Mouse (Mus musculus): Measurements from ENCODE around the gene Aoc1. TPM values are rescaled to one million over a fixed set of nuclear protein-coding genes. Genes with fewer than 3 reads are reported as not detected.
"Not testable (repeated sequence)": the region's sequence is repeated elsewhere in the genome, so short reads cannot be mapped to it uniquely, and the experiment has no call there.

Aoc1 gene
- polyA plus RNA-seq, 1 experiment = not detected

DNA sequence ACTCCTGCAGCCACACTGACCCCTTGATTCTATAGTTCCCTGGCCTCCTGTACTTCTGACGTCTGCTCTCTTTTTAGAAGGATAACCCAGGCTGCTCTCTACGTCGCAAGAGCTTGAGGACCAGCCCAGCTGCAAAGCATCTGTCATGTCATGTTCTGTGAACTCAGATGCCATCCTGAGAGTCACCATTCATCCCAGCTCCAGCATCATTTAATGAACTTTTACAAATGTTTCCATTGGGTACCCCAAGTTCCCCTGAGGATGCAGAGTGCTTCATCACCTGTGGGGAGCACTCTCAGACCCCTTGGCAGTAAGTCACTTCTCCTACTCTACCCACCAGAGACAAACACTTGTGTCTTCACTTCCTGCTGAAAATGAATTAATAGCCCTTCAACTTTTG, 8.5 kb upstream of the Aoc1 start:
- no peaks in the 10 kb centered on the region; the same call in 1 of the 2 replicates for H3K4me1 ChIP-seq (ENCODE audit: control insufficient read depth, insufficient read depth, low read length)
- no peak overlapping the region for H3K4me3 ChIP-seq (replicated peaks; ENCODE audit: control insufficient read depth, low read depth, low read length)
- TF ChIP-seq CTCF (IDR thresholded peaks at IDR 0.05; ENCODE audit: control insufficient read depth, insufficient read depth, low read length) = no peak
- TF ChIP-seq POLR2A (IDR thresholded peaks at IDR 0.05; ENCODE audit: borderline replicate concordance, control insufficient read depth, low read depth, low read length) = no peak
- WGBS = 83% methylated on average over 3 of the region's 3 CpGs
- H3K27ac ChIP-seq (ENCODE audit: control insufficient read depth, insufficient read depth, low read depth, low read length, poor library complexity) = no peak overlapping the region

DNA sequence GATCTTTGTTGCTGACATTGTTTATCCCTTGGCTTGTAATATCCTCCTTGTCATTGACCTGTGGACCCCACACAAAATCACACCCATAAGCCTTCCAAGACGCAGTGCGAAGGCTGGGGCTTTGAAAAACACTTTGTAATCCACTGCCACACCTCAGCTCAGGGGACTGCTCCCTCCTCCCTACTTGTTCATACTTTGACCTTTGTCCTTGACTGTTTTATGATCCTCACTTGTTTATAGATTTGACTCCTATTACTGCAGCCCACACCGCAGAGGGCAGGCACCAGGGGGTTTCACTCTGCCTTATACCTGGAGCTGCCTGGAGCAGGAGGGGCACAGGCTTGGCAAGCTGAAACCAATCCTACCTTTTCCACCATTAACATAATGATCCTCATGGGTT, 8.0 kb upstream of the Aoc1 start:
- WGBS = 91% methylated on average over 3 of the region's 3 CpGs
- no peak for TF ChIP-seq CTCF (IDR thresholded peaks at IDR 0.05; ENCODE audit: control insufficient read depth, insufficient read depth, low read length)
- Histone ChIP-seq H3K4me1 (ENCODE audit: control insufficient read depth, insufficient read depth, low read length) (no peaks in the 10 kb centered on the region; the same call in 1 of the 2 replicates), H3K4me3 (replicated peaks; ENCODE audit: control insufficient read depth, low read depth, low read length) (no peak overlapping the region), H3K27ac (ENCODE audit: control insufficient read depth, insufficient read depth, low read depth, low read length, poor library complexity) (no peak overlapping the region)

DNA sequence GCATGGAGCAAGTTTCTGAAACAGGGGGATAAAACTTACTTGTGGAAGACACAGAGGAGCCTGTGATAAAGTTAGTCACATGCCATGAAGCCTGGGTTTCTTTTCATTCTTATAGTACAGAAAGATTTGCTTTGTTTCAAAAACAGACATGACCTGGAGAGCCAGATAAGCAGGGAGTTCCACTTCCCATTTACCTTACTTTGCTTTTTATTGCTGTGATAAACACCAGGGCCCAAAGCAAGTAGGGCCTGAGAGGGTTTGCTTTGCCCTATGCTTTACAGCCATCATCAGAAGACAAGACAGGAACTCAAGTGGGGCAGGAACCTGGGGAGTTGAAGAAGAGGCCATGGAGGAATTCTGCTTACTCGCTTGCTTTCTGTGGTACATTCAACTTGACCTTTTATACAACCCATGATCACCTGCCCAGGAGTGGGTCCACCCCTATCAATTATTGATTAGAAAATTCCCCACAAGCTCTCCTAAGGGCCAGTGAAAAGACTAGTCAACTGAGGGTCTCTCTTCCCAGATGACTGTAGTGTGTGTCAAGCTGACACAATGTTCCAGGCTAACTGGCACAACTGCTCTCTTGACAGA, 7.4 kb upstream of the Aoc1 start:
- no peak overlapping the region for H3K4me3 ChIP-seq (replicated peaks; ENCODE audit: control insufficient read depth, low read depth, low read length)
- no peak overlapping the region for H3K27ac ChIP-seq (ENCODE audit: control insufficient read depth, insufficient read depth, low read depth, low read length, poor library complexity)
- no peak for TF ChIP-seq POLR2A (IDR thresholded peaks at IDR 0.05; ENCODE audit: borderline replicate concordance, control insufficient read depth, low read depth, low read length)
- 71% methylated on average over 1 of the region's 1 CpGs for WGBS
- H3K4me1 ChIP-seq (ENCODE audit: control insufficient read depth, insufficient read depth, low read length) = no peaks in the 10 kb centered on the region; the same call in 1 of the 2 replicates

DNA sequence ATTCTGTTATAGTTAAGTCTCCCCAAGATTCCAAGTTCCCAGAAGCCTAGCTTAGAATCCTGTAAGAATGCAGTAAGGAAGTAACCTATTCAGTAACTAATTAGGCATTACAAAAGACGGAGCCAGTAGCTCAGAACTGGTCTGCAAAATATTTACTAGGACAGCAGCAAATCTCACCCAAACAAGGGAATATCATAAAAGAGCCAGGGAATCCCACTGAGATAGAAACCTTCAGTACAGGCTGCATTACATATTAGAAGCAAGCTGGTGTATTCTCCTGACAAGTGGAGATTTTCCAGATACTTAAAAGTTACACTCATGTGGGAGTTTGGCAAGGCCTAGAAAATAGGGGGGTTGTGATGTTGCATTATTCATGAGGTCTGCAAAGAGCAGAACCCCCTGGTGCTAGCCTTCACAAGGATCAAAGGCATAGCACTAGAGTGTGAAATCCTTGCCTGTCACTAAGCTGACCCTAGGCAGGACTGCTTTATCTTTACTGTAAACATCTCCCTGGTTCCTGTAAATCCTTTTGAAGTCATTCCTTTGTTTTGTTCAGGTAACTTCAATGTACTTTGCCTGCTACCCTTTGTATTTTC, 6.2 kb upstream of the Aoc1 start:
- not testable (repeated sequence) for H3K4me3 ChIP-seq (replicated peaks; ENCODE audit: control insufficient read depth, low read depth, low read length); H3K4me1 ChIP-seq (ENCODE audit: control insufficient read depth, insufficient read depth, low read length)
- WGBS = 79% methylated on average over 1 of the region's 1 CpGs

DNA sequence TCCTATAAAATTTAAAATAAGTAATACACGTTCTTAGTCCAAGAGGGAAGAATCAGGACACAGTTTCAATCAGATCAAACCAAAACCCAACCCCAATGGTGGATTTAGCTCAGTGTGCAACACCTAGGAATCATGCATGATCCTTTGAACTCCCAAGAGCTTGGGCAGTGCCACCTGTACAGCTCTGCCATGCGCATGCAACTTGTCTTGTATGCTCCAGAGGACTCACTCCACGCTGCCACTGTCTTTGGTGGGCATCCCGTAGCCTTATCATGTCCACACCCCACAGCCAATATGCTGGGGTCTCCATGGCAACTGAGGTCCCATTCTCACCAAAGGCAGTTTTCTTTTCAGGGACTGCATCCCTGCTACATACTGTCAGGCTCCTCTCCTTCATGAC, 5.5 kb upstream of the Aoc1 start:
- 73% methylated on average over 4 of the region's 4 CpGs for WGBS
- Histone ChIP-seq H3K27ac (ENCODE audit: control insufficient read depth, insufficient read depth, low read depth, low read length, poor library complexity) (no peak overlapping the region), H3K4me1 (ENCODE audit: control insufficient read depth, insufficient read depth, low read length) (no peaks in the 10 kb centered on the region; the same call in 1 of the 2 replicates), H3K4me3 (replicated peaks; ENCODE audit: control insufficient read depth, low read depth, low read length) (no peak overlapping the region)
- no peak for TF ChIP-seq POLR2A (IDR thresholded peaks at IDR 0.05; ENCODE audit: borderline replicate concordance, control insufficient read depth, low read depth, low read length)
- TF ChIP-seq CTCF (IDR thresholded peaks at IDR 0.05; ENCODE audit: control insufficient read depth, insufficient read depth, low read length) = no peak

More for the DNA sequence above, 6.2 kb upstream of the Aoc1 start:
- H3K27ac ChIP-seq (ENCODE audit: control insufficient read depth, insufficient read depth, low read depth, low read length, poor library complexity) = not testable (repeated sequence)

DNA sequence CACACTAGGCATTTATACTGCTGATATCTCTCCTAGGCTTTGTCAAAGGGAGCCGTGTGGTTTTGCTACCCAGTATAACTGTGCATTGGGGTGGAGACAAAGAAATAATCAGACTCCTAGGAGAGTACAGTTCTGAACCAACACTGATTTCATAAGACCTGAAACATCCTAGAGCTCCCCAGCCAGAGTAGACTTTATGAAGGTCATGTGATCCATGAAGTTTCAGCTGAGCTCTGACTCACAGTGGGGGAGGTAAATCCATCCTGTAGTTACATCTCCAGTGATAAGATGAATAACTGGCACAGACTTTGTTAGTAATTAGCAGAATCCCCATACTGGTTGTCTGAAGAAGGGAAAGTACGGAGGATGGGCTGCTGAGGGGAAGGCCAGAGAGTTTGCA, 2.9 kb upstream of the Aoc1 start:
- TF ChIP-seq CTCF (IDR thresholded peaks at IDR 0.05; ENCODE audit: control insufficient read depth, insufficient read depth, low read length) = no peak
- no peak for TF ChIP-seq POLR2A (IDR thresholded peaks at IDR 0.05; ENCODE audit: borderline replicate concordance, control insufficient read depth, low read depth, low read length)
- no peaks in the 10 kb centered on the region for H3K4me1 ChIP-seq (ENCODE audit: control insufficient read depth, insufficient read depth, low read length)
- WGBS = 69% methylated on average over 2 of the region's 2 CpGs
- no peak overlapping the region for H3K27ac ChIP-seq (ENCODE audit: control insufficient read depth, insufficient read depth, low read depth, low read length, poor library complexity)
- H3K4me3 ChIP-seq (replicated peaks; ENCODE audit: control insufficient read depth, low read depth, low read length) = no peak overlapping the region

DNA sequence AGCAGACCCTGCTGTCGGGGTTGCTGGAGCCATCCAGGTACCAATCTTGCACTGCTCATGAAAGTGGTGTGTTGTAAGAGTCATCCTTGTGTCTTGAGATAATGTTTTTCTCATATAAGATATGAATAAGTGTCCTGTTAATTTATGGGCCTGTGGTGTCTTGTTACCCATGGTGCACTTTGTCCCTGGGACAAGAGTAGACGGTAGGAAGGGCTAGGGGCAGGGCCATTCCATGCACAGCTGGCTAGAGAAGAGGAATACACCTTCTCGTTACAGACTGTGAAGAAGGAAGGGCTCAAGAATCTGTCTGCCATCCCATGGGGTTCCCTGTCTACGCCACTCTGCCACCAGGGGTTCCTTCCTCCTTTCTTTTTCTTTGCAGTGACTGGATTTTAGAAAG, 1.9 kb downstream of the Aoc1 start:
- no peak overlapping the region for H3K4me3 ChIP-seq (replicated peaks; ENCODE audit: control insufficient read depth, low read depth, low read length)
- H3K27ac ChIP-seq (ENCODE audit: control insufficient read depth, insufficient read depth, low read depth, low read length, poor library complexity) = no peak overlapping the region
- H3K4me1 ChIP-seq (ENCODE audit: control insufficient read depth, insufficient read depth, low read length) = no peaks in the 10 kb centered on the region
- TF ChIP-seq CTCF (IDR thresholded peaks at IDR 0.05; ENCODE audit: control insufficient read depth, insufficient read depth, low read length) = no peak
- no peak for TF ChIP-seq POLR2A (IDR thresholded peaks at IDR 0.05; ENCODE audit: borderline replicate concordance, control insufficient read depth, low read depth, low read length)
- WGBS = 55% methylated on average over 4 of the region's 4 CpGs

DNA sequence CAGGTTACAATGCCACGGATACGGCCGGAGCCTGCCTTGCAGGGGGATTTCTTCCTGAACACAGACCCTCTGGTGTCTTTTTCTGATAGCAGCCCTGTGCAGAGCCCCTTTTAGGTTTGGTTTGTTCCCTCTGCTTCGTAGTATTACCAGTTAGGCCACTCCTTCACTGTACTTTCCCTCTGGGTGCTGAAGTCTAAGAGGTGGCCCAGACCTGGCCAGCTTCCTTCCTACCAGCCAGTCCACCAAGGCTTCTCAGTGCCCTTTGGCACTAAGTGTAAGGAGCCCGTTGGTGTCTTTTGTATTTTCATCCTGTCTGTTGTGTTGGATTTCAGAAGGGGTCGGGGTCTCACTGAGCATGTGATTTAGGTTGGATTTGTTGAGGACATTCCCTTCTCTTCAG, 2.8 kb downstream of the Aoc1 start:
- 79% methylated on average over 6 of the region's 6 CpGs for WGBS

DNA sequence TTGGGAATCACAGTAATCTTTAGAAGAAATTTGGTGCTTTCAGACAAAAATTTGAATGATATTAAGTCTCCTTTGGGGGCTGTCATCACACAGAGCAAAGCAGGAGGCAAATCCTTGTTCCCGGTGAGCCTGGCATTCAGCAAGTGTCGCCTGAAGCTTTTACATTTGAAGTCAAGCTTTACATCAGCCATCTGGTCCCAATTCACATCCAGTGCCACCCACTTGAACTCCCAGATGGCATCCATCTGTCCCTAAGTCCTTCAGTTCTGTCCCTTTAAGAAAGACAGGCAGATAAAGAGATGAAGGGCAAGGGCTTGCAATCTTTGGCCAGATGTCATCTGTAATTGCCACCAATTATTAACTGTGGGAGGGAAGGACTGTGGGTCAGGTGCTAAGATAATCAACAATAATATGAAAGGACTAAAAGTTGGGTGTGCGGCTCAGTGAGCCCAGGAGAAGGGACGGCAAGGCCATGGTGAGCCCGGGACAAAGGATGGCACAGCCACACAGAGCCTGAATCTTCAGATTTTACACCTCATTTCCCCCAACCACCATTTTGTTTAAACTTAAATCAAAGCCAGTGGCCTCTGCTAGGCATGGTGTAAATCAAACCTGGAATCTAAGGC, 3.9 kb downstream of the Aoc1 start:
- TF ChIP-seq CTCF (IDR thresholded peaks at IDR 0.05; ENCODE audit: control insufficient read depth, insufficient read depth, low read length) (no peak), POLR2A (IDR thresholded peaks at IDR 0.05; ENCODE audit: borderline replicate concordance, control insufficient read depth, low read depth, low read length) (no peak)
- Histone ChIP-seq H3K4me3 (replicated peaks; ENCODE audit: control insufficient read depth, low read depth, low read length) (no peak overlapping the region), H3K4me1 (ENCODE audit: control insufficient read depth, insufficient read depth, low read length) (no peaks in the 10 kb centered on the region), H3K27ac (ENCODE audit: control insufficient read depth, insufficient read depth, low read depth, low read length, poor library complexity) (no peak overlapping the region)
- 88% methylated on average over 5 of the region's 5 CpGs for WGBS

More for the DNA sequence above, 2.8 kb downstream of the Aoc1 start:
- no peak overlapping the region for H3K27ac ChIP-seq (ENCODE audit: control insufficient read depth, insufficient read depth, low read depth, low read length, poor library complexity)
- H3K4me3 ChIP-seq (replicated peaks; ENCODE audit: control insufficient read depth, low read depth, low read length) = no peak overlapping the region
- H3K4me1 ChIP-seq (ENCODE audit: control insufficient read depth, insufficient read depth, low read length) = no peaks in the 10 kb centered on the region
- no peak for TF ChIP-seq POLR2A (IDR thresholded peaks at IDR 0.05; ENCODE audit: borderline replicate concordance, control insufficient read depth, low read depth, low read length)
- no peak for TF ChIP-seq CTCF (IDR thresholded peaks at IDR 0.05; ENCODE audit: control insufficient read depth, insufficient read depth, low read length)

Measured in bone marrow, adult 2 months (tissue).